Mouse (Mus musculus): ENCODE measurements around the gene Fhod1.

The Fhod1 gene

DNA sequence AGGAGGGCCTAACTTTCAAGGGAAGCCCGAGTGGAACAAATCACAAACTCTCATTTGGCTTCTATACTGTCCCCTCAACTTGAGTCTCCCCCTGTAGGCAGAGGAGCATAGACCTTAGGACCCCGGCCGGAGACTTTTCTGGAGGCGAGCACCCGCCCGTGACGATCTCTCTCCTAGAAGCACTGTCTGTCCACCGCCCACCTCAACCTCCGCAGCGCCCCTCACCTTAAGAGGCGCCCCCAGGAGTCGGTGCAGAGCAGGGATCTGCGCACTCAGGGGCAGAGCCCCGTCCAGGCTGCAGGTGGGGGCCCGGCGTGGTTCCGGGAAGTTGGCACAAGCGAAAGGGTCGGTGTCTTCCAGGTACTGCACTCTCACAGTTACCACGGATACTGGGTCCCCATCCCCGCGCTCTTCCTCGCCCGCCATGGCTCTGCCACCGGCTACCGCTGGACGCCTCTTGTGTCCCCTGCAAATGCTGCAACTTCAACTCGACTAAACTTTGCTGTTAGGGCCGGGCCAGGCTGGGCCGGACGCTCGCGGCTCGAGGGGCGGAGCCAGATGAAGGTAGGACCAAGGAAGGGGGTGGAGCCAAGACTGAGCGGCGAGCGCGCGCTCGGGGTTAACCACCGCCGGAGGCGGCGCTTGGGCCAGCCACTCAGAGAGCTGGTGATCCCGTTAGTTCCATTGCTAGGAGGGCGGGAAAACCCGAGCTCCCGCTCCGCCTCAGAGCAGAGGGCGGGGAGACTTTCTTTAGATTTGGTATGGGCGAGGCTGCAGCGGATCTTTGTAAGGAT is at the start of gene Fhod1:
TSS of gene Fhod1 (minus strand) at position 526 of the 794 bp plus-strand sequence.
- DNase-seq (ENCODE audit: inconsistent age in 2 of 2, low spot score in 1 of 2) = peak; percentile 97 to 98

DNA sequence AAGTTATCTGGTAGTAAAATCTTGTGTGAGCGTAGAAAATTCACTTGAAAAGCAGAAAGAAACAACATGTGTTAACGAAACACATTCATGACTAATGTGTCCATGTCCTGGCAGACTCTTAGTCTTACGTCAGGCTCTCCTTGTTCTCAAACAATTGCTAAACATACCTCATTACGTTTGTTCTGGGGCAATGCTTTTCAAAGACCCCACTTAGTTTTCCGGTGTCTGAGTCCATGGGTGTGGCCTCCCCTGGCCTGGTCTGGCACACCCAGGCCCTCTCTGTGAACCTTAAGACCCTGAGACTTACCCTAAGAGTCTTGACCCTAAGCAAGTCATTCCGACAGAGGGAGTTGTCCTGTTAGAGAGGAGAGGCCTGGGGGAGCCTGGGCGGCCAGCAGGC is 46.2 kb upstream of the Fhod1 start:
- no peak for DNase-seq (ENCODE audit: inconsistent age in 2 of 2, low spot score in 1 of 2)

DNA sequence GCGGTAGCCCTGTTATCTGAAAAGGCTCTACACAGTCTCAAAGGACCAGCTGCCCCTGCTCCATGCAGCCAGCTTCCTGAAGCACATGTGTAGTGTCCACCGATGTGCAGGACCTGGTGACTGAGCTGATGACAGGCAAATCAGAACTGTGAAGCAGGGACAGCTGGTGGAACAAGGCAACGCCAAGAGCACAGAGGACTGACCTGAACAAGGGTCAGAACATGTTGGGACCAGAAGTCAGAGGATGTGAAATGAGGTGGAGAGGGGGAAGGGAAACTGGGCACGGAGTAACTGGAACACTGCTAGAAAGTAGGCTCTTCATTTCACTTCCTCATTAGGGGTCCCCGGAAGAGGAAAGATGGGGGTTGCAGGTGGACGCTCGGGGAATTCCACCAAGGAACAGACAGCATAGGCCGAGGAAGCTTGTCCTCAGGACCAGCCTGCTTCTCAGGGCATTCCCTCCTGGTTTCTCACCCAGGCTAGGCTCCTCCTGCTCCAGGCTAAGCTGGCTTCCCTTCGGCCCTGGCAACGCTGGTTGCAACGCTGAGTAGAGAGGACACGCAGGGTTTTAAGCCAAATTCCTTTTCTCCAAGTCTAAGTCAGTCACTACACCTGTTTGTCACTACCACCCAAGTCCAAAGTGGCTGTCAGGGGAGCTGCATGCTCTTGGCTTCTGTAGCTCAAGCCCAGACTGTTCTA is 45.5 kb upstream of the Fhod1 start:
- DNase-seq (ENCODE audit: inconsistent age in 2 of 2, low spot score in 1 of 2) = no peak

DNA sequence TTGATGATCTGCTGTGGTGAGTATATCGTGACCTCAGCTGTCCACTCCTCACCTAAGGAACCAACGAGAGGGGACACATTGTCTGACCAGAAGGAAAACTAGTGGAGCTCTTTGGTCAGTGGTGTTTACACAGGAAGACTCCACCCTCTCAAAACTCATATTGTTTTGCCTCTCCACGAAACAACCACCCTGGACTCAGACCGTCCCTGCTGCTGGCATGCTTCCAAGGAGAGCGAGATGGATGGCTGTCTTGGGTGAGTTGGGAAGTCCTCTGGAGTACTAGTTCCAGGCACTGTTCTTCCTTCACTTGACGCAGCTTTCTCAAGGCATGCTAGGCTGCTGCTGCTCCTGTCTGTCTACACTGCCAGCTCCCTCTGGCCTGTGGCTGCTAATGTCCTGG is 41.3 kb upstream of the Fhod1 start:
- no peak for DNase-seq (ENCODE audit: inconsistent age in 2 of 2, low spot score in 1 of 2)

DNA sequence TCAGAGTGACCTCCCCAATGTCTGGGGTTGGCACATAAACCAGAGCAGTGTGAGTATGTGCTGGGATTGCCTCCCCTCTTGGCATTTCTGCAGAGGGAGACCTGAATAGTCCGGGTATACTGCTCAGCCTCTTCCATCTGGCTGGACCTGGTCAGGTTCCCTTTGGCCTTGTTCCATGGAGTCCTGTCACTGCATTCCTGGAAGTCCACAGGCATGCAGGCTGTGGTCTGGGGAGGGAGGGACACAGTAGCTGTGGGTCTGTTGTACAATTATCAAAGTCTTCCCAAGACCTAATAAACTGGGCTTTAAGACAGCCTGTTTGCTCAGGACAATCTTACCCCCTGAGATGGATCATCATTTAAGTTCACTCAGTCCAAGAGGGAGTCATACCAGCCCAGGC is 39.4 kb upstream of the Fhod1 start:
- no peak for DNase-seq (ENCODE audit: inconsistent age in 2 of 2, low spot score in 1 of 2)

DNA sequence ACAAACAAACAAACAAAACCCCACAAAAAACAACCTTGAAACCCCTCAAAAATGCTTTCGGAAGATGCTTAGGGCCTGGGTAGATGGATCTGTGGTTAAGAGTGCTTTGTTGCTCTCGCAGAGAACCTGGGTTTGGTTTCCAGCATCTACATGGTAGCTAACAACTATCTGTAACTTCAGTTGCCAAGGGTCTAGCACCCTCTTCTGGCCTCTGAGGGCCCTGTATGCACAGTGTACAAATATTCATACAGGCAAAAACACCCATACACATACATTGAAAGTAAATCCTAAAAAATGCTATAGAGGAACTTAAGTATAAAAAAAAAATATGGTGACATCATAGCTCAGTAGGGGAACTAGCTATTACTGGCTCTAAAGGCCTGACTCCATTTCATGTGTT is 36.3 kb upstream of the Fhod1 start:
- no peak for DNase-seq (ENCODE audit: inconsistent age in 2 of 2, low spot score in 1 of 2)

DNA sequence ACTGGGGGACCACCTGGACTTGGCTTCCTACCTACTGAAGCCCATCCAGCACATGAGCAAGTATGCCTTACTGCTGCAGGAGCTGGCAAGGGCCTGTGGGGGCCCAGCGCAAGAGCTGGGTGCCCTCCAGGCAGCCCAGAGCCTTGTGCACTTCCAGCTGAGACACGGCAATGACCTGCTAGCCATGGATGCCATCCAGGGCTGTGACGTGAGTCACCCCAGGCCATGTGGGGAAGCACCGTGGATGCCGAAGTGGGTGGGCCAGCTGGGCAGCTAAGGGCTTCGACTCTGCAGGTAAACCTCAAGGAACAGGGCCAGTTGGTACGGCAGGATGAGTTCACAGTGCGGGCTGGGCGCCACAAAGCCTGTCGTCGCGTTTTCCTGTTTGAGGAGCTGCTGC is 32.6 kb upstream of the Fhod1 start:
- peak in 1 of 2 experiments; percentile 62 for DNase-seq (ENCODE audit: inconsistent age in 2 of 2, low spot score in 1 of 2)

DNA sequence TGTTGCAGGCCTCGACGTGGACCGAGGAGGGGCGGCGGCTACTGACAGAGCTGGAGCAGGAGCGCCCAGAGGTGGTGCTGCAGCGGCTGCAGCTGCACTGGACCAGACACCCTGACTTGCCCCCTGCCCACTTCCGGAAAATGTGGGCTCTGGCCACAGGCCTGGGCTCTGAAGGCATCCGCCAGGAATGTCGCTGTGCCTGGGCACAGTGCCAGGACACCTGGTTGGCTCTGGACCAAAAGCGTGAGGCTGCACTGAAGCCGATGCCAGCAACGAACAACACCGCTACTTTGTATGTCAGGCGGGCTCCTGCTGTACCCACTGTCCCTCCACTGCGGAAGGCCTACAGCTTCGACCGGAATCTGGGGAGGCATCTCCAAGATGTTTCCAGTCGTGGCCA is 30.9 kb upstream of the Fhod1 start:
- peak in 1 of 2 experiments; percentile 58 for DNase-seq (ENCODE audit: inconsistent age in 2 of 2, low spot score in 1 of 2)

DNA sequence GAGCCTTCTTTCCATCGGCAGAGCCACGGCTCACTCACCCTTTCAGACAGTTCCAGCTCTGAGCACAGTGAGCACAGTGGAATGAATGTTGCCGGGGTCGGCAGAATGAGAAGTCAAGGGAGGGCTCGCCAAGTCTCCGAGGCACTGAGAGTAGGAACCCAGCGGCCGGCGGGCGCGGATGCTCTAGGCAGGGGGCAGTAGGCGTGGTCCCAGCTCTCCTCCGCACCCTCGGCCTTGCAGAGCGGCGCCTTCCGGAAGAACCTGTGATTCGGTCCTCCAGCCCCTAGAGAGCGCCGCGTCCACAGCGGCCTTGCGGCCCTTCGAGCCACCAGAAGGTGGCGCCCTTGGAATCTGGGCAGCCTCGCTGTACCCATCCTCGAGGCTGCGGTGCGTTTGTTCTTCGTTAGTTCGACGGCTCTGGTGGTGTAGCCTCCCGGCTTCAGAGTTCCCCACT is 26.8 kb upstream of the Fhod1 start:
- no peak for DNase-seq (ENCODE audit: inconsistent age in 2 of 2, low spot score in 1 of 2)

DNA sequence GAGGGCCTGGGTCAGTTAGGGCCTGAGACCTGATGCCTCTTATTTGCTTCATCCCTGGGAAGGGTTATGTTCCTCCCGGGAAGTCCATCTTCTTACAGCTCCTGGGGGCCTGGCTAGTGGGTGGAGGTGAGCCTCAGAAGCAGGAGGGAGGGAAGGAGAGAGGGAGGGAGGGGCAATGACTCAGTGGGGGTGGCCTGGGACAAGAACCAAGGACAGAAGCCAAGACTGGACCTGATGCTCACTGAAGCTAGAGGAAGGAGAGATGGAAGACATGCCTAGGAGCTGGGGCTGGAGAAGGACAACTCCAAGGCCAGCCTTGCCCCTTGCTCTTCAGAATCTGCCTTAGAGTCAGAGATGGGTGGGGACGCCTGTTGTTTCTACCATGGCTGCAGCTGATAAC is 25.3 kb upstream of the Fhod1 start, which contains the start of gene Plekhg4:
TSS of gene Plekhg4 (plus strand) at position 243 of the 400 bp plus-strand sequence.
- peak in 1 of 2 experiments; percentile 70 for DNase-seq (ENCODE audit: inconsistent age in 2 of 2, low spot score in 1 of 2)

DNA sequence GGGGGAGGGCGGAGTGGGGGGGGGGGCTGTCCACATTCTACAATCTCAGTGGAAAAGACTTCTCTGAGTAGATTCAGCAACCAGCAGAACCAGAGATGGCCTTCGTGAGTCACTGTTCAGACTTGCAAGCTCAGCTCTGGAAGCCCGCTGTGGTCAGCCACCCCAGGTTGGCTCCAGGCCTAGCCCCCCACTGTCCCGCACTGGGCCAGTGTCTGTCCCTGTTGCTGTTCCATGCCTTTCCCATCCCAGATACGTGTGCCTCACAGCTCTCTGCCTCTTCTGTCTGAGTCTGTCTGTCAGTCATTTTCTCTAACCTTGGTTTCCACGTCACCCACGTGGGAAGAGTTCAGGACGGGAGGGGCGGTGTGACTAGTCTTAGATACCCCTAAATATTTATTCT is 24.7 kb upstream of the Fhod1 start:
- DNase-seq (ENCODE audit: inconsistent age in 2 of 2, low spot score in 1 of 2) = peak in 1 of 2 experiments; percentile 71

DNA sequence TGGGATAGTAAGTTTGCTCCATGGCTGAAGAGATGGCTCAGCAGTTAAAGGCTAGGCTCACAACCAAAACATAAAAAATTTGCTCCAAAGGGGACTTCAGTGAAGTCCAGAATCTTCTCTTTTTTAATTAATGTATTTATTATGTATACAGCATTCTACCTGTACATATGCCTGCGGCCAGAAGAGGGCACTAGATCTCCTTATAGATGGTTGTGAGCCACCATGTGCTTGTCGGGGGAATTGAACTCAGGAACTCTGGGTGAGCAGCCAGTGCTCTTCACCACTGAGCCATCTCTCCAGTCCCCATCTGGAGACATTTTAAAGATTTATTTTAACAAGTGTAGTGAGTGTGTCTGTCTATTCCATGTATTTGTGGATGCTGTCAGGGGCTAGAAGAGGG is 19.4 kb upstream of the Fhod1 start:
- DNase-seq (ENCODE audit: inconsistent age in 2 of 2, low spot score in 1 of 2) = peak in 1 of 2 experiments; percentile 64

DNA sequence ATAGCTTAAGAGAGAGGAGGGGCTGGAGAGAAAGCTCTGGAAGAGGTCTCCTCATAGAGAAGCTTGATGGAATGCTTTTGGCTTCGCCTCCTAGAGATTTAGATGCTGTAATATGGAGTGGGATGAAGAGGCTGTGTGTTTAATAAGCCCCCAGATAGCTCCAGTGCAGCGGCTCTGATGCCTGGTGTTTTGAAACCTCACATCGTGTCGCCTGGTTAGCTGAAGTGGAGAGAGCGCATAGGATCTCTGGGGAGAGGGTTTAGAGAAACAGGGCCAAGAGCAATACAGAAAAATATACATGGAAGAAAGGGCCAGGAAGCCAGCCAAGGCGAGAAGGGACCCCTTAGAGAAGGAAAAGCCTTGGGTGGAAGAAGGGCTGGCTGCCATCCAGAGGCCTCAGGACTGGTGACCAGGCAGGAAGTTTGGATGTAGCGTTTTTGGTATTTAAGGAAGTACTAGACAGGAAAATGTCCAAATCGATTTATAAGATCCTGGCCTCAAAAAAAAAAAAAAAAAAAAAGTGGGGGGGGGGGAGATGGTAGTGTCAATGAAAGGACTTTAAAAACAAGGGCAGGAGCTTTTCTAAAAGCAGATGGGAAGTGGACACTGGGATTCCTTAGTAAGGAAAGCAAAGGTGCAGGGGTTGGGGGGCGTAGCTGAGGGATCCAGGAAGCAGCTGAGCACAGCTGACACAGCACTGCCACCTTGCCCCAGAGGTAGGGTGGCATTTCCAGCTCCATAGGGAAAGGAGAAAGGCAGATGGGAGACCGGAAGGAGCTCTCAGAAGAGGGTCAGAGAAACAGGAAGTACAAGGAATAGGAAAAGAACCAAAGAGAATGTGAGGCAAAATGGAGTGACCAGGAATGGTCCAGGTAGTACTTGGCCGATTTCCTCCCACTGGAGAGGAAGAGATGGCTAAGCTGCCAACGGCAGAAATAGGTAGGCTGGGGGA is 14.3 kb upstream of the Fhod1 start:
- no peak for DNase-seq (ENCODE audit: inconsistent age in 2 of 2, low spot score in 1 of 2)

DNA sequence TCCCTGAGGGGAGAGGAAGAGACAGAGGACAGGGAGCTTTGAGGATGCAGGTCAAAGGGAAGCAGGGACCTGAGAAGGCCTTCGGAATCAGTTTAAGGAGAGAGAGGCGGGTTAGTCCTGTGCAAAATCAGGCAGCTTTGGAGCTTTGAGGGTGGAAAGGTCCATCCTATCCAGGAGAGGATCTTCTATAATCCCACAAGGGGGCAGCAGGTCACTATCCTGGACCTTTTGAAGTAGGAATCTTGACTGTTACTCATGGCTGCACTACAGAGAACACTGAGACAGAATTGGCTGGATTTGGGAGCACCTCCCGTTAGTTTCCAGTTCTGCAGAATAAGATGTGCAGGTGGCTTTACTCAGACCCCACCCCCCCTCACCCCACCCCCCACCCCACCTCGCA is 11.9 kb upstream of the Fhod1 start:
- DNase-seq (ENCODE audit: inconsistent age in 2 of 2, low spot score in 1 of 2) = peak in 1 of 2 experiments; percentile 58

DNA sequence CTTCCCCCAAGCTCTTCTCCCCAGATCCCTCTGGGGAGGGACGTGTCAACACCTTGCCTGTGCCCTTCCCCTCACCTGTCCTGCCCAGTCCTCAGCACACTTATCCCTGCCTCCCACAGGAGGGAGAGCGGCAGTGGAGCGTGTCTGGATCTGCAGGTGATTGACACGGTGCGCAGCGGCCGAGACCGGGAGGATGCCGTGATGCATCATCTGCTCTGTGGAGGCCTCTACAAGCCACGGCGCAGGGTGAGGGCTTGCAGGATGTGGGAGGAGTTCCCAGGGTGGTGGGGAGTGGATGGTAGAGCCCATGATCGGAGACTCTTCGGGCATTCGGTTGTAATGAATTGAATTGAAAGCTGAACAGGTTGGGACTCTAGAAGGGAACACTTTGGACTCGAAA is 11.5 kb upstream of the Fhod1 start:
- DNase-seq (ENCODE audit: inconsistent age in 2 of 2, low spot score in 1 of 2) = no peak

DNA sequence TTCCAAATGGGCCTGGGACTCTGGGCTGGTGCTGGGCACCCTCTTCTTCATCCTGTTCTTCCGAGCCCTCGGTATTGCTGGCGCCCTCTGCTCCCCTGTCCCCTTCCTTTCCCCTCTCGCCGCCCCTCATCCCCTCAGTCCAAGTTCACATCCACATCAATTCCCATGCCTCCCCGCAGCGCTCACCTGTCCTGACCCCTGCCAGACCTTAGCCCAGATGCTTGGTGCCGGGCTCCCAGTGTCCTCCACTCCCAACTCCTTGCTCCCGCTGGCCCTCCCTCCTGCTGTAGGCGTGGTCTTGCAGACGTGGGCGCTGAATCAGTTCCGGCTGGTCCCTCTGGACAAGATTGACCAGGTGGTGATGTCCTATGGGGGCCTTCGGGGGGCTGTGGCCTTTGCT is 8.9 kb upstream of the Fhod1 start:
- DNase-seq (ENCODE audit: inconsistent age in 2 of 2, low spot score in 1 of 2) = no peak

DNA sequence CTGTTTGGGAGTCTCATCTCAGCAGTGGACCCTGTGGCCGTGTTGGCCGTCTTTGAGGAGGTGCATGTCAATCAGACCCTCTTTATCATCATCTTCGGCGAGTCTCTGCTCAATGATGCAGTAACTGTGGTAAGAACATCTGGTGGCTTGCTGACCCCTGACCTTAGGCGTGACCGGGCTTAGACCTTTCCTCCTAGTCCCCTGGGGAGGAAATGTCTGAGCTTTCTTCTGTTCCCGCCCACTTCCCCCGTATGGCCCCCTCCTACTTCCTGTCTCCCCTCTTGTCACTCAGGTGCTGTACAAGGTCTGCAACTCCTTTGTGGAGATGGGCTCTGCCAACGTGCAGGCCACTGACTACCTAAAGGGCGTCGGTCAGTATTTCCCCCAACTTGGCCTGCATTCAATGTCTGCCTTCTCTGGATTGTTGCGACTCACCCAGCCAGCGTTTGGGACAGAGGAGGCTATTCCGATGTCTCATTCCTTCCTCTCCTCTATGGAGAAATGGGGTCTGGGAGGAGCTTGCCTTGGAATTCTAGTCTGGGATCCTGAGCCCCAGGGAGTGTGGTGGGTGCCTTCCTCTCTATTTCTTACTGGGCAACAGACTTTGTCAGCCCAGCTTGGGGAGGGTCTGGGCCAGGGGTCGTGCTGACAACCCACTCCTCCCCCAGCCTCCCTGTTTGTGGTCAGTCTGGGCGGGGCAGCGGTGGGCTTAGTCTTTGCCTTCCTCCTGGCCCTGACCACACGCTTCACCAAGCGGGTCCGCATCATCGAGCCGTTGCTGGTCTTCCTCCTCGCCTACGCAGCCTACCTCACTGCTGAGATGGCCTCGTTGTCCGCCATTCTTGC is 7.6 kb upstream of the Fhod1 start:
- peak in 1 of 2 experiments; percentile 52 for DNase-seq (ENCODE audit: inconsistent age in 2 of 2, low spot score in 1 of 2)

DNA sequence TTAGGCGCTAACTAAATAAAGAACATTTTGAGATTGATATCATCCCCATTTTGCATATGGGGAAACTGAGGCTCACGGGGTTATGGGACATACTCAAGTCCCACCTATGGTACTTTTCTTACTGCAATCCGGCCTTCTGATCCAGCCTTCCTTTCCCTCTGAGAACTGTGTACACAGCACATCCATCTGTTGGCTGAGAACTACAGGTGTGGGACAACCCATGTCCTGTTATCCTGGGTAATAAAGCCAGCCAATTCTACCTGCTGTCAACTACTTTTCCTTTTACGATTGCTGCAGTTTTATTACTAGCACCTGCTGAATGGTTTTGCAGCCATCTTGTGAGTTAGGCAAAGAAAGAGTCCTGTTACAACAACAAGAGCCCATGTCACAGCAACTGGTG is 6.8 kb upstream of the Fhod1 start:
- no peak for DNase-seq (ENCODE audit: inconsistent age in 2 of 2, low spot score in 1 of 2)

DNA sequence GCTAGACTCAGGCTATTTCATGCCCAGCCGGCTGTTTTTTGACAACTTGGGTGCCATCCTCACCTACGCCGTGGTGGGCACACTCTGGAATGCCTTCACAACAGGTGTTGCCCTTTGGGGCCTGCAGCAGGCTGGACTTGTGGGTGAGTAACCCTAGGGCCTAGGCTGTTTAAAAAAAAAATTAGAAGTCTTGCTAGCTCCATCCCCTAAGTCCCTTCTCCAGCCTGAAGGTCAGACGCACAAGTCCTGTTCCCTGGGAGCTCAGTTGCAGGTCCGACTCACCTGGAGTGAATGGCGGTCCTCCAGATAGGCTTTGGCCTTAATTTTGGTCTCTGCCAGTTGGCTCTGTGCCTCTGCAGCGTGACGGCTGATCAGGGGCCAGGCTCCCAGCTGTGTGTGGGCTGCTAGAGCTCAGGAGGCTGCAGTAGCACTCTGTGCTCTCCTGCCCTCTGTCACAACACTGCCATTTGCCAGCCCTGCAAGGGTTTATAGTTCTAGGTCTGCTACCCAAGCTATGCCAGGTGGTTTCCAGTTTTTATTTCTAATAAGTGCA is 5.9 kb upstream of the Fhod1 start:
- DNase-seq (ENCODE audit: inconsistent age in 2 of 2, low spot score in 1 of 2) = no peak

DNA sequence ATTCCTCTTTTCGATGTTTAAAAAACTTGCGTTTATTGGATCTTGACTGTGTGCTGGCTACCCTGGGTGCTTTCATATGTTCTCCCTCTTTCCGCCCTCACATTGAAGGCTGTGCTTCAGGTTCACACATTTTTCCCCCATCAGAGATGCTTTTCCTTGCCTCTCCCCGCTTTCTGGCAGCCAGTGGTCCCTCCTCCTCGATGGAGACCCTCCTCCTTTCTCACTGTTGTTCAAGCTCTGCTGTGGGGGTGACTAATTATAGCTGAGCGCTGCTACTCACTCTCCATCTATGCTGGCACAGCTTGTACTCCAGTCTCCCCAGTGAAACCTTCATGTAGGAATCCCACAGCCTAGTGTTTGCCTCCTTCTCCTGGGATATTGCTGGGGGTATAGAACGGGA is 2.4 kb upstream of the Fhod1 start:
- DNase-seq (ENCODE audit: inconsistent age in 2 of 2, low spot score in 1 of 2) = no peak
